Mouse (Mus musculus) ovary, postnatal 36 days (tissue): ENCODE measurements at regions not wholly inside any gene's neighbourhood (a gene's known extent, or its start where the extent isn't known, plus 50 kb on each side); places are given as distances from the start of the nearest gene placed in this dataset.
A peak's percentile ranks its signal among the peaks of the same experiment; 100 is the strongest.

Source experiments
- DNase-seq: peaks from one replicate; pipeline ENCODE4 v3.0.0; 2022; ENCODE audit warnings: low spot score, mixed read lengths

GRCm38 (mm10) chr9:41321521-41321920, 160.0 kb upstream of the Ubash3b start:
- DNase-seq: no peak

- DNase-seq: no peak
Observed at GRCm38 (mm10) chr9:41319066-41319465, 157.6 kb upstream of the Ubash3b start.

GRCm38 (mm10) chr9:41306229-41306628, 144.7 kb upstream of the Ubash3b start:
- no peak for DNase-seq

DNA sequence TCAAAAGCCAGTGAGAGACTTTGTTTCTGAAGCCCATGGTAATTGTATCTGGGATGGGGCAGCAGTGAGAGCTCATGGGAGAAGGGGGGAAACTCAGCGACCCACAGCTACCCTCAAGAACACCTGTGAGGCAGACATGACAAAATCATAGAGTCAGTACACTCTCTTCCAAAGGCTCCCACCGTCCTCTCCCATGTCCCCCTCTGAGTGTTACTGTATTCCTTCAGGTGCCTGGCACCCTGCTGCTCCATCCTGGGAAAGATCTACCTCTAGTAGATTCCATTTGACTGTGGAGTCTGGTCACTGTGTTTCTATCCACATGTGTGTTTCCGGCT, 142.0 kb upstream of the Ubash3b start:
- no peak for DNase-seq

DNA sequence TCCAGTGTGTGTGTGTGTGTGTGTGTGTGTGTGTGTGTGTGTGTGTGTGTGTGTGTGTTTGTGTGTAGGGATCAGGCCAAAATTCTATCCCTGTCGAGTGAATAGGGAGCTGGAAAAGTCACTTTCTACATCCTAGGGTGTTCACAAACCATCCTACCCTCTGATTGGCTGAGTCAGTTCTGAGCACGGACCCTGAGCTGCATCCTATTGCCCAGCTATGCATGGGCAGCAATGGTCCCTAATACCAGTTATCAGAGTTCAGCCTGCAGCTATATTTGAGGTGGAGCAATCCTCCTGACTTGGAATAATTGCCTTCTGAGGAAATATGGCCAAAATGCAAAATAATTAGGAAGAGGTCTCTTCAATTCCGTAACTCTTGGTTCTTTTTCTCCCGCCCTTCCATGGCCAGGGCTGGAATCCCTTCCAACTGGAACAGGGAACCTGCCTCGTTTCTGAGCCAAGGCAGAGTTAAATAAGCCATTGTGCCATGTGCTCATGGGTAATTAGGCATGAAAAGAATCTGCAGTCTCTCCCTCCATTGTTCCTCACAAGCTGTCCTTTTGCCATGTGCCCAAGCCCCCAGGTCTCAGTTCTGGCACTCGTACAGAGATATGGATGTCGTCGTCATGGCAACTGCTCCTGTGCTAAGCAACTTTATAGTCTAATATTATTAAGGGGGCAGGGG, 141.5 kb upstream of the Ubash3b start:
- no peak for DNase-seq

DNA sequence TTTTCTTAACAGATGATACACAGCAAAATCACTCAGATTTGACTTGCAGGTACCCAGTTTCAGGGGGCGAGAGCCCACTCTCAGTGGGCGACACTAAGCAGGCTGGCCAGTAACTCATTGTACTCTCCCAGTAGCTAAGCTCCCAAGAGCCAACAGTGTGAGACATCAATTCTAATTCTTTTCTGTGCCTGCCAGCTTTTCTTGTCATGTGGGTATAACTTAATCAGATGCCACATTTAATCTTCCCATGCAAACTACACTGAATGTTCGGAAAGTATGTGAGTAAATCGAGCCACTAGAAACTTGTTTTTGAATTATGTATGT, 124.6 kb upstream of the Ubash3b start:
- DNase-seq: no peak

GRCm38 (mm10) chr9:41285266-41286144, 124.0 kb upstream of the Ubash3b start:
- no peak for DNase-seq

DNA sequence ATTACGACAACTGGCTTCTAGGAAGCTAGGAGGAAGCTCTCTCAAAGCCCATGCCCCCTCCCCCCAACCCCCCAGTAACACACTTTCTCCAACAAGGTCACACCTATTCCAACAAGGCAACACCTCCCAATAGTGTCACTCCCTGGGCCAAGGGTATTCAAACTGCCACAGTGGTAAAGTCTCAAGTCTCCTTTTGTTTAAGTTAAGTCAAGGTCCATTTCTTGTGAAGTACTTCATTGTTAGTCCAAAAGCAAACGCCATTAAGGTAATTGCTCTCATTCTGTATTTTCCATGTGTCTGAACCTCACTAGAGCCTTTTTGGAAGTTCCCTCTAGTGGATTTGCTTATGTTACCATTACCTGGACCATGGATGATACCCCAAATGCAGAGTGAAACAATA, 116.2 kb upstream of the Ubash3b start:
- no peak for DNase-seq

DNA sequence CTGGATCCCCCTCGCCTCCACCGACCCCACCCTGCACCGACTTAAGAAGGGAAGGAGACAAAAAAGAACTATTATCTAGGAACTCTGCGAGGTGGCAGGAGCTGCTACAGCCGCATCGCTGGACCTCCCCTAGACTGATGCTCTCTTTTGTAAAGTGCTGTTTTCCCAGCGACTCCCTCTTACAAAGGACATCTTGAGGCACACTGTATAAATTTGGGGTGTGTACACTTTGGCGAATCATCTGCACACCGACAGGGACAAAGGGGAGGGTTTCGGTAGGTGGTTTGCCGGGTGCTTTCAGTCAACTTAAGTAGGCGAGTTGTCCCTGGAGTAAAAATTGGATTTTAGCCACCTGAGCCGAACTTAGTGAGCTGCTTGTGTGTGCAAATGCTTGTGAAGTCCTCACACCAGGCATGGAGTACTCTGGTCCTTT, 112.4 kb upstream of the Ubash3b start:
- DNase-seq: no peak

DNA sequence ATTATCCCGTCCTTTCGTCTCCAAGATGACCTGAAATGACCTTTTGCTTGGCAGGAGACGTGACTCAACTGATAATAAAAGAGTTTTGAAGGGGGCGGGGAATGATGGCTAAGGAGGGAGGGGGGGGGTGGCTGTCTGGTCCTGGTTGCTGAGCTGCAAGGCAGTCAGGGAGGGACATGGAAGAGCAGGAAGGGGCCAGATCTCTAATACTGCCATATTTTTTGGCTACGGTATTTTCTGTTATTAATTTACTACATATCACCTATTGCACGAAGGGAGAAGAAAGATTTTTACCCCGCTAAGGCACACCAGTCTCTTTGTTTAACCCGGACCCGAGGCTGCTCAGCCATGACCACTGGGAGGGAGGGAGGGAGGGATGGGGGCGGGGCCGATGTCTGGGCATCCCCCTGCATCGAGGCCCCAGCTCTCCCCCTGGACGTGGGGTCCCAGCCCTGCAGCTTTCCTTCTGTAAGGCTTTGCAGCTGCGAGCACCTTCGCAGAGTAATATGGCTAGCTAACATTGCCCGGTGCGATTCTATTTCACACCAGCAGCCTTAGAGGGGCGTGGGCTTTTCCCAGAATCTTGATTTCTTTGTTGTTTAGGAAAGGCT, 111.8 kb upstream of the Ubash3b start:
- DNase-seq: peak; percentile 16

- DNase-seq: no peak
Observed at GRCm38 (mm10) chr9:41272596-41272995, 111.1 kb upstream of the Ubash3b start.

GRCm38 (mm10) chr9:41268112-41268511, 106.6 kb upstream of the Ubash3b start:
- DNase-seq: no peak

DNA sequence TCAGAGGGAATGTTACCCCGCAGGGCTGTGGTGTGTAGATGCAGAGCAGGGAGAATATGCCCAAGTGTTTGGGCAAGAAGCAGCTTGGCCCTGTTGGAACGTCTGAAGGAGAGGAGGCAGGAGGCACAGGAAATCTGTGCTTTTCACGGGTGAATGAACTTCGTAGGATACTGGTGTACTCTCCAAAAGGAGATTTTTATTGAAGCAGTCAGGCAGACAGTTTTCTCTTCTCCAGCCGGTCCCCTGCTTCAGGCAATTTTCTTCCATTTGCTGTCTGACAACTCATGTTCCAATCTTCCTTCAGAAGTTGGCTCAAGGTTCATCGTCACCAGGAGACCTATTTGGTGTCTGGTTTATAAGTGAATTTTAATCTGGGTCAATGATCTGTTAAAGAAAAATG, 103.0 kb upstream of the Ubash3b start:
- no peak for DNase-seq

- no peak for DNase-seq
Observed at GRCm38 (mm10) chr9:41257244-41257643, 95.7 kb upstream of the Ubash3b start.

DNA sequence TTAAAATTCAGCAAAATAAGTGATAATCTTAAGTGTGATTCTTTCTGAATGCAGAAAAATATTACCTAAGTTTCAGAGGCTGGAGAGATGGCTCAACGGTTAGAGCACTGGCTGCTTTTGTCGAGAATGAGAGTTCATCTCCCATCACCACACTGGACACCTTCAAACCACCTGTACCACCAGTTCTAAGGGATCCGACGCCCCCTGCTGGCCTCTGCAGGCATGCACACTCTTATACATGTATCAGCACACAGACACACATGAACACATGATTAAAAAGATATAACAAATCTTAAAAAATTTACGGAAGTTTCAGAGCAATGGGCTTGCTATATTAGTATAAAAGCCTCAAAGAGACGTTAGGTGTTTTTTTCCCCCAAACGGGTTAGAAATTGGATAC, 80.9 kb upstream of the Ubash3b start:
- no peak for DNase-seq

GRCm38 (mm10) chr9:41239097-41239451, 77.6 kb upstream of the Ubash3b start:
- DNase-seq: no peak

- DNase-seq: no peak
Observed at GRCm38 (mm10) chr9:41238395-41239096, 77.0 kb upstream of the Ubash3b start.

GRCm38 (mm10) chr9:41237265-41237664, 75.8 kb upstream of the Ubash3b start:
- no peak for DNase-seq

- no peak for DNase-seq
Observed at GRCm38 (mm10) chr9:41229225-41229582, 67.7 kb upstream of the Ubash3b start.

- DNase-seq: peak; percentile 86
Observed at GRCm38 (mm10) chr9:41228425-41229224, 67.1 kb upstream of the Ubash3b start.

DNA sequence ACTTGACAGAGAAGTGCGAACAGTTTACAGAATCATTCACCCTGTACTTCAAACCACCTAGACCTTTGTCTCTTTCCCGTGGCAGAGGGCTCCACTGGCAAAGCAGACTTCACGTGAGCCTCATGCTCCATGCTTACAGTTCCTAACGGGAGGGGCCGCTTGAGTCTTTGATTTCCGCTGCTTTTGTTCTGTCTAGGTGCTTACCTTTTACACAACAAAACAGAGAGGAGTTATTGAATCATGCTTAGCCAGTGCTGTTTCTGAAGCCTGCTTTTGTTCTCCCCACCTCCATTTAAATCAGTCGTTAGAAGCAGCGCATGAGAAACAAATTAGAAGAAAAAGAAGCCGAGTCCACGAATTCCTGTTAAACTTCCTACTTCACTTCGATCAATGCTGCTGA, 61.9 kb upstream of the Ubash3b start:
- DNase-seq: no peak
